Comparison of ENCODE assay signal across 21 mouse cellular contexts in the genomic region with DNA sequence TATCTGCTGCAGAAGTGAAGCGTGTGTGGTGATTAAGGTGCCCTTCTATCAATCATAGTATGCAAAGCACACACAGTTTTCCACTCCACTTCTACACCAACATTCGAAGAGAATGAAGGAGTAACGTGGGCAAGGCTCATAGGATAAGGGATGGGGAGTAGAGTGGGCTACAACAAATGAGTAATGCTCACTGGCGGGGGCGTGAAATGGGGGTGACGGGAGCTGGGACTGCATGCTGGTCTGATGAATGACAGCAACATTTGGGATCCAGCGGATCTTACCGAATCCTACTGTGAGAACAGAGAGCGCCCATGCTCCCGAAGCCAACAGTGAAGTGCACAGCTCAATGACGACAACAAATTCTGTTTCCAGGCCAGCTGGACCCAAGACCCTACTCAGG.
A peak's percentile ranks its signal among the peaks of the same experiment; 100 is the strongest.
DNase-seq lines count a peak whose midpoint lies in the region; ATAC-seq lines count a peak whose summit lies in the region.
"Had no signal": no experiment of that assay in that cellular context is flagged by ENCODE, and none has a peak within 500 bp of the region (broad histone marks: within the 10 kb centered on the region; RNA-seq: fewer than 3 reads in every experiment).

No protein-coding gene starts in this region.

- DNase-seq in frontal cortex, postnatal 10 days (ENCODE audit: low spot score in 2 of 2) = no peak
- peak; percentile 49 to 70 for DNase-seq in layer of hippocampus, adult 18-20 months (ENCODE audit: low spot score in 2 of 2)
- DNase-seq in layer of hippocampus, postnatal 10 days (ENCODE audit: low spot score in 2 of 2) = no peak
- DNase-seq in left cerebral cortex, adult 18-20 months (ENCODE audit: low spot score in 2 of 2) = peak; percentile 34 to 46
- no peak for DNase-seq in left cerebral cortex, postnatal 10 days (ENCODE audit: extremely low spot score in 1 of 2, low spot score in 2 of 2)
- peak; percentile 20 to 48 for DNase-seq in right cerebral cortex, adult 2 months (ENCODE audit: low spot score in 2 of 2)
- no peak for DNase-seq in right cerebral cortex, postnatal 4 days
- DNase-seq: adrenal gland, adult 8-10 months; adrenal gland, postnatal 25 days; cerebellum, adult 18-20 months; cerebellum, adult 9-10 months; cerebellum, postnatal 14 days; gastrocnemius, postnatal 10 days; gastrocnemius, postnatal 36 days; heart, postnatal 10 days; heart, postnatal 36 days had no signal

- intact Hi-C loops in left cerebral cortex, postnatal 10 days (cut with DNase I) = no loop called here

- ATAC-seq in frontal cortex, adult (ENCODE audit: low TSS enrichment) = peak; percentile 44; the same call in 1 of the 2 replicates
- ATAC-seq: activated CD4-positive, CD25-positive, alpha-beta regulatory T cell, adult 4 months; forebrain, embryonic 13.5 days; forebrain, embryonic 16.5 days; hindbrain, embryonic 16.5 days had no signal

Comparison
In these comparisons a context has a peak if more than half of its experiments do, and no peak if none do; other contexts are left out.
1. DNase-seq: peak in layer of hippocampus, adult 18-20 months (2 of 2), left cerebral cortex, adult 18-20 months (2 of 2) and right cerebral cortex, adult 2 months (2 of 2); none in frontal cortex, postnatal 10 days (0 of 2), layer of hippocampus, postnatal 10 days (0 of 2), left cerebral cortex, postnatal 10 days (0 of 2) and right cerebral cortex, postnatal 4 days (single experiment).